Mouse (Mus musculus) lung, postnatal 0 days (tissue): ENCODE data around the gene Pir.

Source experiments
- CTCF ChIP-seq: IDR thresholded peaks from 2 replicates; pipeline ENCODE4 v1.5.1; 2016; ENCODE audit warnings: antibody characterized with exemption, mild to moderate bottlenecking
- EP300 ChIP-seq: IDR thresholded peaks from 2 replicates; pipeline ENCODE4 v1.6.1; 2016; ENCODE audit warnings: antibody characterized with exemption, mild to moderate bottlenecking, control low read depth

GRCm38 (mm10) chrX:164330766-164331165 is 61.6 kb downstream of the Pir start:
- TF ChIP-seq CTCF (no peak), EP300 (no peak)
